ENCODE assay signal across 25 mouse cellular contexts in the genomic region with DNA sequence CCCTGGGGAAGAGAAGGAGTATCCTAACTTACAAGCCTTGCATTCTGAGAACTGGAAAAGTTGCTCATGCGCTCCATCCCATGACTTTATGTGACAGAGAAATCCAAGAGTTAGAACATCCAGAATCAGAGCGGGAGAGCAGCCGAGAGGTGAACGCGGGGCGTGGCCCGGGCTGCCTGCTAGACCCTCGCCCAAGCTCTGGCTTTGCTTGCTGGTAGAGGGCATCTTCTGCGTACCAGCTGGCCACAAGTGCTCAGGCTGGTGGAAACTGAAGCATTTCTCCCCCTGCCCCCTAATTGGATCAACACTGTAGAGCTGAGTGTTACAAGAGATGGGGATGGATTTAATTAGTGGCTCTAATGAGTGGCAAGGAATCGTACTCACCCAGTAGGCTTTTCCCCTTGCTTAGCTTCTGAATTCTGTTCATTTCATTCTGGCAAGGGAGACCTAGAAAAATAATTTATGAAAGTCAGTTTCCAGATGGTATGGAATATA.
DNase-seq lines count a peak whose midpoint lies in the region; ATAC-seq and TF ChIP-seq lines count a peak whose summit lies in the region.
"Had no signal": no experiment of that assay in that cellular context is flagged by ENCODE, and none has a peak within 500 bp of the region (broad histone marks: within the 10 kb centered on the region; RNA-seq: fewer than 3 reads in every experiment).

No protein-coding gene starts in this region.

- H3K9ac ChIP-seq in midbrain, postnatal 0 days (replicated peaks; ENCODE audit: low read length, poor library complexity, severe bottlenecking) = no peak overlapping the region
- H3K9ac ChIP-seq: embryonic facial prominence, embryonic 13.5 days; forebrain, embryonic 12.5 days; forebrain, embryonic 15.5 days; heart, embryonic 13.5 days; hindbrain, embryonic 12.5 days; hindbrain, embryonic 15.5 days had no signal

- ATAC-seq in midbrain, postnatal 0 days (ENCODE audit: low FRiP score) = no peak
- ATAC-seq: activated CD4-positive, CD25-positive, alpha-beta regulatory T cell, adult 4 months; forebrain, embryonic 15.5 days had no signal

- H3K27me3 ChIP-seq in midbrain, postnatal 0 days (ENCODE audit: insufficient read depth, low read length) = no peaks in the 10 kb centered on the region
- no peaks in the 10 kb centered on the region for H3K27me3 ChIP-seq in midbrain, embryonic 10.5 days (ENCODE audit: low read depth, poor library complexity, severe bottlenecking)
- H3K27me3 ChIP-seq: embryonic facial prominence, embryonic 13.5 days; forebrain, embryonic 12.5 days; forebrain, embryonic 15.5 days; heart, embryonic 13.5 days; hindbrain, embryonic 12.5 days; hindbrain, embryonic 15.5 days had no signal

- no peak overlapping the region for H3K4me3 ChIP-seq in midbrain, postnatal 0 days (ENCODE audit: low read depth, low read length)
- H3K4me3 ChIP-seq in midbrain, embryonic 10.5 days = no peak overlapping the region
- H3K4me3 ChIP-seq: embryonic facial prominence, embryonic 10.5 days; embryonic facial prominence, embryonic 13.5 days; erythroblast, embryonic 14.5 days; forebrain, embryonic 12.5 days; forebrain, embryonic 15.5 days; heart, embryonic 13.5 days; hindbrain, embryonic 12.5 days; hindbrain, embryonic 15.5 days had no signal

- H3K4me2 ChIP-seq in midbrain, postnatal 0 days (ENCODE audit: low read depth, low read length, poor library complexity, severe bottlenecking) = no peak overlapping the region
- H3K4me2 ChIP-seq: embryonic facial prominence, embryonic 13.5 days; forebrain, embryonic 12.5 days; forebrain, embryonic 15.5 days; heart, embryonic 13.5 days; hindbrain, embryonic 12.5 days; hindbrain, embryonic 15.5 days had no signal

- peak; percentile 73 for DNase-seq in heart, adult 11 months
- no peak for DNase-seq in heart, adult 8-10 months (ENCODE audit: low spot score)
- peak; percentile 23 for DNase-seq in midbrain, postnatal 0 days (ENCODE audit: low spot score)
- DNase-seq in midbrain, embryonic 10.5 days (ENCODE audit: low spot score) = no peak
- DNase-seq in retina, postnatal 1 day = peak; percentile 89
- DNase-seq in lung, postnatal 4 days = no peak
- no peak for DNase-seq in embryo, embryonic 10 days (ENCODE audit: low spot score)
- DNase-seq: adrenal gland, adult 8-10 months; adrenal gland, postnatal 25 days; cerebellum, adult 11 months; cerebellum, adult 2 months; cerebellum, adult 9-11 months; cerebellum, postnatal 25 days; embryo, embryonic 11 days; gastrocnemius, postnatal 10 days; gastrocnemius, postnatal 36 days had no signal

- 90% methylated on average over 10 of the region's 10 CpGs for whole genome bisulfite sequencing in midbrain, postnatal 0 days
- 93% methylated on average over 10 of the region's 10 CpGs for WGBS in midbrain, embryonic 10.5 days

- H3K4me1 ChIP-seq in midbrain, postnatal 0 days (ENCODE audit: insufficient read depth, low read length) = no peaks in the 10 kb centered on the region
- H3K4me1 ChIP-seq in midbrain, embryonic 10.5 days = no peaks in the 10 kb centered on the region
- H3K4me1 ChIP-seq: embryonic facial prominence, embryonic 13.5 days; forebrain, embryonic 12.5 days; forebrain, embryonic 15.5 days; heart, embryonic 13.5 days; hindbrain, embryonic 12.5 days; hindbrain, embryonic 15.5 days had no signal

- TF ChIP-seq CTCF in midbrain, postnatal 0 days (IDR thresholded peaks at IDR 0.05) = no peak

- no peaks in the 10 kb centered on the region for H3K9me3 ChIP-seq in midbrain, postnatal 0 days (ENCODE audit: low read length)
- H3K9me3 ChIP-seq in midbrain, embryonic 10.5 days (replicated peaks) = no peaks in the 10 kb centered on the region; the same call in 1 of the 2 replicates
- H3K9me3 ChIP-seq: forebrain, embryonic 12.5 days; hindbrain, embryonic 15.5 days had no signal

- no peak overlapping the region for H3K27ac ChIP-seq in midbrain, postnatal 0 days (ENCODE audit: low read depth, low read length)
- H3K27ac ChIP-seq in midbrain, embryonic 10.5 days (replicated peaks) = no peak overlapping the region
- H3K27ac ChIP-seq: embryonic facial prominence, embryonic 10.5 days; embryonic facial prominence, embryonic 13.5 days; forebrain, embryonic 12.5 days; forebrain, embryonic 15.5 days; heart, embryonic 13.5 days; hindbrain, embryonic 12.5 days; hindbrain, embryonic 15.5 days had no signal

- no peaks in the 10 kb centered on the region for H3K36me3 ChIP-seq in midbrain, postnatal 0 days (ENCODE audit: insufficient read depth, low read length)
- H3K36me3 ChIP-seq in midbrain, embryonic 10.5 days = no peaks in the 10 kb centered on the region
- H3K36me3 ChIP-seq: embryonic facial prominence, embryonic 10.5 days; embryonic facial prominence, embryonic 13.5 days; forebrain, embryonic 12.5 days; forebrain, embryonic 15.5 days; heart, embryonic 13.5 days; hindbrain, embryonic 12.5 days; hindbrain, embryonic 15.5 days had no signal

Comparison
In these comparisons a context has a peak if more than half of its experiments do, and no peak if none do; other contexts are left out.
1. DNase-seq: peak in heart, adult 11 months (single experiment), midbrain, postnatal 0 days (single experiment) and retina, postnatal 1 day (single experiment); none in heart, adult 8-10 months (single experiment), midbrain, embryonic 10.5 days (single experiment), lung, postnatal 4 days (0 of 2) and embryo, embryonic 10 days (single experiment).